ENCODE assay signal across 16 mouse cellular contexts in genomic region chr15:25252648-25253567, GRCm38 (mm10).
A peak's percentile ranks its signal among the peaks of the same experiment; 100 is the strongest.
DNase-seq lines count a peak whose midpoint lies in the region; ATAC-seq lines count a peak whose summit lies in the region.
"Had no signal": no experiment of that assay in that cellular context is flagged by ENCODE, and none has a peak within 500 bp of the region (broad histone marks: within the 10 kb centered on the region; RNA-seq: fewer than 3 reads in every experiment).

No protein-coding gene starts in this region.

- no peaks in the 10 kb centered on the region for H3K27me3 ChIP-seq in neural tube, embryonic 11.5 days (ENCODE audit: control insufficient read depth, insufficient read depth, low read length)
- H3K27me3 ChIP-seq in hindbrain, embryonic 14.5 days (ENCODE audit: control insufficient read depth, insufficient read depth, low read length) = no peaks in the 10 kb centered on the region
- H3K27me3 ChIP-seq in midbrain, embryonic 14.5 days (ENCODE audit: control insufficient read depth, insufficient read depth, low read length) = no peaks in the 10 kb centered on the region
- H3K27me3 ChIP-seq: heart, embryonic 15.5 days; limb, embryonic 15.5 days; stomach, embryonic 15.5 days had no signal

- ATAC-seq in neural tube, embryonic 11.5 days (ENCODE audit: insufficient read depth, low FRiP score, low TSS enrichment) = no peak
- peak; percentile 84 for ATAC-seq in hindbrain, embryonic 14.5 days (ENCODE audit: low FRiP score)
- peak; percentile 86 for ATAC-seq in midbrain, embryonic 14.5 days (ENCODE audit: low FRiP score, low TSS enrichment)
- no peak for ATAC-seq in CD4-positive, CD25-positive, alpha-beta regulatory T cell, adult 4 months

- DNase-seq in neural tube, embryonic 11.5 days (ENCODE audit: low spot score) = peak; percentile 14
- no peak for DNase-seq in neural tube, embryonic 10.5 days (ENCODE audit: extremely low spot score, low spot score)
- peak; percentile 40 for DNase-seq in hindbrain, embryonic 14.5 days (ENCODE audit: low spot score)
- DNase-seq in midbrain, embryonic 14.5 days = peak; percentile 65
- peak; percentile 23 for DNase-seq in retina, postnatal 1 day
- DNase-seq in kidney, postnatal 4 days = no peak
- DNase-seq in natural killer cell, adult 2 months (ENCODE audit: low spot score in 2 of 2) = no peak
- DNase-seq: cerebellum, adult 11-12 months; kidney, adult 8-10 months; lung, adult 18-20 months had no signal

- H3K4me1 ChIP-seq in neural tube, embryonic 11.5 days (ENCODE audit: control insufficient read depth, insufficient read depth, low read length) = no peaks in the 10 kb centered on the region
- 0 out of 2 replicates have a peak, but pooled peaks cover 5% of the 10 kb centered on the region for H3K4me1 ChIP-seq in hindbrain, embryonic 14.5 days (replicated peaks; ENCODE audit: control insufficient read depth, insufficient read depth, low read length)
- no peaks in the 10 kb centered on the region; the same call in 1 of the 2 replicates for H3K4me1 ChIP-seq in midbrain, embryonic 14.5 days (ENCODE audit: control insufficient read depth, insufficient read depth, low read length)
- H3K4me1 ChIP-seq: heart, embryonic 15.5 days; limb, embryonic 15.5 days; stomach, embryonic 15.5 days had no signal

- no peaks in the 10 kb centered on the region for H3K9me3 ChIP-seq in neural tube, embryonic 11.5 days (ENCODE audit: control insufficient read depth, low read length)
- no peaks in the 10 kb centered on the region for H3K9me3 ChIP-seq in hindbrain, embryonic 14.5 days (ENCODE audit: control insufficient read depth, low read length)
- H3K9me3 ChIP-seq in midbrain, embryonic 14.5 days (ENCODE audit: control insufficient read depth, low read length) = no peaks in the 10 kb centered on the region
- H3K9me3 ChIP-seq: heart, embryonic 15.5 days; limb, embryonic 15.5 days; stomach, embryonic 15.5 days had no signal

- no peak overlapping the region for H3K4me2 ChIP-seq in neural tube, embryonic 11.5 days (ENCODE audit: low read depth)
- peak overlapping the region; percentile 31 for H3K4me2 ChIP-seq in hindbrain, embryonic 14.5 days (replicated peaks)
- peak overlapping the region; percentile 20 for H3K4me2 ChIP-seq in midbrain, embryonic 14.5 days (ENCODE audit: low read length)
- H3K4me2 ChIP-seq: heart, embryonic 15.5 days; limb, embryonic 15.5 days; stomach, embryonic 15.5 days had no signal

- no peak overlapping the region for H3K9ac ChIP-seq in neural tube, embryonic 11.5 days (ENCODE audit: low read length)
- no peak overlapping the region for H3K9ac ChIP-seq in hindbrain, embryonic 14.5 days
- H3K9ac ChIP-seq in midbrain, embryonic 14.5 days (replicated peaks; ENCODE audit: low read length) = 0 out of 2 replicates have a peak overlapping the region, but pooled peaks have one; percentile 0
- H3K9ac ChIP-seq: heart, embryonic 15.5 days; limb, embryonic 15.5 days; stomach, embryonic 15.5 days had no signal

- no peak overlapping the region for H3K27ac ChIP-seq in neural tube, embryonic 11.5 days (ENCODE audit: low read depth, low read length)
- H3K27ac ChIP-seq in hindbrain, embryonic 14.5 days = peak overlapping the region; percentile 62; the same call in 1 of the 2 replicates
- peak overlapping the region; percentile 70 for H3K27ac ChIP-seq in midbrain, embryonic 14.5 days (replicated peaks; ENCODE audit: low read depth, low read length)
- H3K27ac ChIP-seq: heart, embryonic 15.5 days; limb, embryonic 15.5 days; macrophage; stomach, embryonic 15.5 days had no signal

- H3K4me3 ChIP-seq in neural tube, embryonic 11.5 days (ENCODE audit: low read depth, low read length) = no peak overlapping the region
- no peak overlapping the region for H3K4me3 ChIP-seq in hindbrain, embryonic 14.5 days (replicated peaks; ENCODE audit: low read length)
- no peak overlapping the region for H3K4me3 ChIP-seq in midbrain, embryonic 14.5 days (replicated peaks; ENCODE audit: low read depth, low read length)
- H3K4me3 ChIP-seq: heart, embryonic 15.5 days; limb, embryonic 15.5 days; stomach, embryonic 15.5 days had no signal

- WGBS in neural tube, embryonic 11.5 days = 79% methylated on average over 13 of the region's 13 CpGs
- 46% methylated on average over 13 of the region's 13 CpGs for WGBS in hindbrain, embryonic 14.5 days
- WGBS in midbrain, embryonic 14.5 days = 51% methylated on average over 13 of the region's 13 CpGs

- H3K36me3 ChIP-seq in neural tube, embryonic 11.5 days (ENCODE audit: control insufficient read depth, insufficient read depth, low read length) = no peaks in the 10 kb centered on the region
- H3K36me3 ChIP-seq in hindbrain, embryonic 14.5 days (replicated peaks; ENCODE audit: control insufficient read depth, insufficient read depth) = no peaks in the 10 kb centered on the region
- H3K36me3 ChIP-seq in midbrain, embryonic 14.5 days (ENCODE audit: control insufficient read depth, insufficient read depth, low read length) = no peaks in the 10 kb centered on the region
- H3K36me3 ChIP-seq: G1E; heart, embryonic 15.5 days; limb, embryonic 15.5 days; stomach, embryonic 15.5 days had no signal

Comparison
In these comparisons a context has a peak if more than half of its experiments do, and no peak if none do; other contexts are left out.
1. DNase-seq: peak in neural tube, embryonic 11.5 days (single experiment), hindbrain, embryonic 14.5 days (single experiment), midbrain, embryonic 14.5 days (single experiment) and retina, postnatal 1 day (single experiment); none in neural tube, embryonic 10.5 days (single experiment), kidney, postnatal 4 days (0 of 2) and natural killer cell, adult 2 months (0 of 2).
2. ATAC-seq: peak in hindbrain, embryonic 14.5 days (single experiment) and midbrain, embryonic 14.5 days (single experiment); none in neural tube, embryonic 11.5 days (single experiment) and CD4-positive, CD25-positive, alpha-beta regulatory T cell, adult 4 months (single experiment).